In genomic region chr5:113035094-113036047, GRCm38 (mm10) we compare ENCODE assay signal across 9 mouse cellular contexts. TPM values are rescaled to one million over a fixed set of nuclear protein-coding genes. Genes with fewer than 3 reads are reported as not detected.
A peak's percentile ranks its signal among the peaks of the same experiment; 100 is the strongest.
DNase-seq lines count a peak whose midpoint lies in the region; ATAC-seq and TF ChIP-seq lines count a peak whose summit lies in the region.
"Had no signal": no experiment of that assay in that cellular context is flagged by ENCODE, and none has a peak within 500 bp of the region (broad histone marks: within the 10 kb centered on the region; RNA-seq: fewer than 3 reads in every experiment).

No protein-coding gene starts in this region.

- H3K36me3 ChIP-seq in liver, adult 2 months (ENCODE audit: control insufficient read depth, insufficient read depth, low read length): no peaks in the 10 kb centered on the region
- no peaks in the 10 kb centered on the region for H3K36me3 ChIP-seq in liver, embryonic 12.5 days
- H3K36me3 ChIP-seq in embryonic facial prominence, embryonic 15.5 days: no peaks in the 10 kb centered on the region
- no peaks in the 10 kb centered on the region for H3K36me3 ChIP-seq in lung, embryonic 14.5 days (ENCODE audit: insufficient read depth)

- H3K4me3 ChIP-seq in liver, adult 2 months (ENCODE audit: insufficient read depth, low read depth, low read length): no peak overlapping the region
- no peak overlapping the region for H3K4me3 ChIP-seq in liver, embryonic 12.5 days
- H3K4me3 ChIP-seq in embryonic facial prominence, embryonic 15.5 days (replicated peaks): no peak overlapping the region
- H3K4me3 ChIP-seq in lung, embryonic 14.5 days (ENCODE audit: low read depth, low read length): no peak overlapping the region

- ATAC-seq in liver, embryonic 12.5 days: no peak
- ATAC-seq in embryonic facial prominence, embryonic 15.5 days (ENCODE audit: insufficient number of reproducible peaks, low FRiP score, low TSS enrichment, low read depth): no peak
- ATAC-seq in lung, embryonic 14.5 days (ENCODE audit: insufficient read depth): peak; percentile 66

- no peaks in the 10 kb centered on the region for H3K27me3 ChIP-seq in liver, adult 2 months (ENCODE audit: control insufficient read depth, insufficient read depth, low read length)
- no peaks in the 10 kb centered on the region for H3K27me3 ChIP-seq in liver, embryonic 12.5 days (replicated peaks)
- no peaks in the 10 kb centered on the region; the same call in 1 of the 2 replicates for H3K27me3 ChIP-seq in embryonic facial prominence, embryonic 15.5 days
- no peaks in the 10 kb centered on the region for H3K27me3 ChIP-seq in lung, embryonic 14.5 days (ENCODE audit: insufficient read depth, low read length)

- H3K4me2 ChIP-seq in liver, embryonic 12.5 days: no peak overlapping the region
- H3K4me2 ChIP-seq in embryonic facial prominence, embryonic 15.5 days (replicated peaks): no peak overlapping the region
- peak overlapping the region; percentile 23; the same call in 1 of the 2 replicates for H3K4me2 ChIP-seq in lung, embryonic 14.5 days

- no peak overlapping the region for H3K9ac ChIP-seq in liver, adult 2 months (ENCODE audit: low read depth, low read length)
- no peak overlapping the region for H3K9ac ChIP-seq in liver, embryonic 12.5 days
- H3K9ac ChIP-seq in embryonic facial prominence, embryonic 15.5 days: no peak overlapping the region
- H3K9ac ChIP-seq in lung, embryonic 14.5 days: no peak overlapping the region

- peak; percentile 65 for DNase-seq in liver, adult 2 months (ENCODE audit: extremely low read depth, low read depth, low spot score)
- peak; percentile 64 for DNase-seq in lung, embryonic 14.5 days
- peak; percentile 18 to 29 for DNase-seq in thymus, postnatal 10 days (ENCODE audit: low spot score in 2 of 2)
- DNase-seq in adrenal gland, postnatal 14 days: no peak
- no peak for DNase-seq in layer of hippocampus, postnatal 10 days (ENCODE audit: low spot score in 2 of 2)

- TF ChIP-seq CTCF in liver, adult 2 months (IDR thresholded peaks at IDR 0.05; ENCODE audit: low read depth, low read length): no peak
- TF ChIP-seq CTCF in lung, embryonic 14.5 days (IDR thresholded peaks at IDR 0.05; ENCODE audit: low read depth): no peak

- H3K79me2 ChIP-seq in liver, adult 2 months (ENCODE audit: control insufficient read depth, insufficient read depth, low read length): no peaks in the 10 kb centered on the region

- no peak for TF ChIP-seq POLR2A in liver, adult 2 months (IDR thresholded peaks at IDR 0.05; ENCODE audit: extremely low read depth, insufficient read depth, low read length)

- WGBS in liver, adult 2 months: 19% methylated on average over 10 of the region's 10 CpGs
- 37% methylated on average over 10 of the region's 10 CpGs for WGBS in liver, embryonic 12.5 days (ENCODE audit: insufficient replicate concordance)
- WGBS in embryonic facial prominence, embryonic 15.5 days: 33% methylated on average over 10 of the region's 10 CpGs
- 35% methylated on average over 10 of the region's 10 CpGs for WGBS in lung, embryonic 14.5 days

- no peak overlapping the region for H3K27ac ChIP-seq in liver, adult 2 months (replicated peaks; ENCODE audit: insufficient read depth, low read depth, low read length)
- H3K27ac ChIP-seq in liver, embryonic 12.5 days: no peak overlapping the region
- H3K27ac ChIP-seq in embryonic facial prominence, embryonic 15.5 days (replicated peaks): peak overlapping the region; percentile 29
- peak overlapping the region; percentile 67 for H3K27ac ChIP-seq in lung, embryonic 14.5 days (ENCODE audit: low read depth)

- no peaks in the 10 kb centered on the region for H3K9me3 ChIP-seq in liver, embryonic 12.5 days (replicated peaks)
- no peaks in the 10 kb centered on the region for H3K9me3 ChIP-seq in embryonic facial prominence, embryonic 15.5 days (replicated peaks)
- no peaks in the 10 kb centered on the region for H3K9me3 ChIP-seq in lung, embryonic 14.5 days (ENCODE audit: low read depth, low read length)

- peaks cover 6% of the 10 kb centered on the region for H3K4me1 ChIP-seq in liver, adult 2 months (ENCODE audit: control insufficient read depth, insufficient read depth, low read length)
- H3K4me1 ChIP-seq in liver, embryonic 12.5 days: peaks cover 12% of the 10 kb centered on the region; the same call in 1 of the 2 replicates
- peaks cover 22% of the 10 kb centered on the region for H3K4me1 ChIP-seq in embryonic facial prominence, embryonic 15.5 days
- peaks cover 17% of the 10 kb centered on the region for H3K4me1 ChIP-seq in lung, embryonic 14.5 days (ENCODE audit: insufficient read depth)

RNA-seq across cellular contexts. Expression of gene Grk3, which starts 19.8 kb away (rescaled TPM):
- total RNA-seq in liver, adult 2 months (2014; rRNA removed): 4.0 and 4.1 TPM in 2 replicates
- 0.93 and 2.3 TPM in 2 replicates for polyA plus RNA-seq in liver, adult 2 months (2012; rRNA removed)
- 2.4 TPM in 2 replicates for polyA plus RNA-seq in liver, embryonic 12.5 days (2016; fragmentation: Nextera tagmentation; extraction: Ambion mirVana)
- polyA plus RNA-seq in embryonic facial prominence, embryonic 15.5 days (2015; fragmentation: Nextera tagmentation; extraction: Ambion mirVana): 12.8 and 13.1 TPM in 2 replicates
- polyA plus RNA-seq in lung, embryonic 14.5 days (2014; fragmentation: Nextera tagmentation; extraction: Ambion mirVana): 14.1 and 15.0 TPM in 2 replicates
- 36.7 and 37.5 TPM in 2 replicates for total RNA-seq in adrenal gland, postnatal 14 days (2021)
- total RNA-seq in layer of hippocampus, postnatal 10 days (2021): 10 to 100 TPM; 63.3 to 73.1 TPM

RNA-seq across cellular contexts. Expression of gene Crybb2, which starts 34.5 kb away (rescaled TPM):
- total RNA-seq in liver, adult 2 months (2014; rRNA removed): not detected in 2 replicates
- polyA plus RNA-seq in liver, adult 2 months (2012; rRNA removed): not detected in 2 replicates
- polyA plus RNA-seq in liver, embryonic 12.5 days (2016; fragmentation: Nextera tagmentation; extraction: Ambion mirVana): not detected in 2 replicates
- polyA plus RNA-seq in embryonic facial prominence, embryonic 15.5 days (2015; fragmentation: Nextera tagmentation; extraction: Ambion mirVana): not detected in 2 replicates
- not detected in 2 replicates for polyA plus RNA-seq in lung, embryonic 14.5 days (2014; fragmentation: Nextera tagmentation; extraction: Ambion mirVana)
- total RNA-seq in adrenal gland, postnatal 14 days (2021): not detected in 2 replicates
- total RNA-seq in layer of hippocampus, postnatal 10 days (2021): not detected
- total RNA-seq: layer of hippocampus, adult 18-20 months had no signal
- polyA plus RNA-seq: spleen, adult 2 months had no signal

RNA-seq across cellular contexts. Expression of gene Crybb3, which starts 46.0 kb away (rescaled TPM):
- 0.27 and 2.3 TPM in 2 replicates for total RNA-seq in liver, adult 2 months (2014; rRNA removed)
- 2.4 and 4.3 TPM in 2 replicates for polyA plus RNA-seq in liver, adult 2 months (2012; rRNA removed)
- polyA plus RNA-seq in liver, embryonic 12.5 days (2016; fragmentation: Nextera tagmentation; extraction: Ambion mirVana): not detected in 2 replicates
- polyA plus RNA-seq in embryonic facial prominence, embryonic 15.5 days (2015; fragmentation: Nextera tagmentation; extraction: Ambion mirVana): 5.0 and 5.4 TPM in 2 replicates
- 0.46 and 1.1 TPM in 2 replicates for polyA plus RNA-seq in lung, embryonic 14.5 days (2014; fragmentation: Nextera tagmentation; extraction: Ambion mirVana)
- total RNA-seq in adrenal gland, postnatal 14 days (2021): 1.4 and 2.2 TPM in 2 replicates
- total RNA-seq in layer of hippocampus, postnatal 10 days (2021): 1 to 10 TPM; 2.2 to 2.9 TPM

Comparison
In these comparisons a context has a peak if more than half of its experiments do, and no peak if none do; other contexts are left out.
1. DNase-seq: peak in liver, adult 2 months (single experiment), lung, embryonic 14.5 days (single experiment) and thymus, postnatal 10 days (2 of 2); none in adrenal gland, postnatal 14 days (single experiment) and layer of hippocampus, postnatal 10 days (0 of 2).
2. H3K27ac ChIP-seq: peak in embryonic facial prominence, embryonic 15.5 days (single experiment) and lung, embryonic 14.5 days (single experiment); none in liver, adult 2 months (single experiment) and liver, embryonic 12.5 days (single experiment).